Mouse (Mus musculus): ENCODE measurements around the gene Erp27.
"Not testable (repeated sequence)": the region's sequence is repeated elsewhere in the genome, so short reads cannot be mapped to it uniquely, and the experiment has no call there.

Gene Erp27

GRCm38 (mm10) chr6:136903885-136904470 is 18.0 kb downstream of the Erp27 start:
- DNase-seq, result no peak

GRCm38 (mm10) chr6:136902527-136902926 is 19.5 kb downstream of the Erp27 start:
- DNase-seq, result no peak

GRCm38 (mm10) chr6:136901010-136901409 is 21.0 kb downstream of the Erp27 start:
- no peak for DNase-seq

- no peak for DNase-seq
These were observed 21.5 kb downstream of the Erp27 start for GRCm38 (mm10) chr6:136900369-136901009.

- DNase-seq, result no peak
These were observed 23.0 kb downstream of the Erp27 start for GRCm38 (mm10) chr6:136898954-136899353.

- DNase-seq, result no peak
These were observed 23.8 kb downstream of the Erp27 start for GRCm38 (mm10) chr6:136898222-136898621.

- no peak for DNase-seq
These were observed 24.2 kb downstream of the Erp27 start for GRCm38 (mm10) chr6:136897789-136898188.

- DNase-seq, result no peak
These were observed 27.2 kb downstream of the Erp27 start for GRCm38 (mm10) chr6:136894532-136895339.

GRCm38 (mm10) chr6:136892002-136892401 is 30.0 kb downstream of the Erp27 start:
- no peak for DNase-seq

GRCm38 (mm10) chr6:136889554-136889953 is 32.4 kb downstream of the Erp27 start:
- no peak for DNase-seq

GRCm38 (mm10) chr6:136889067-136889466 is 32.9 kb downstream of the Erp27 start:
- DNase-seq, result no peak

GRCm38 (mm10) chr6:136887854-136888253 is 34.1 kb downstream of the Erp27 start:
- no peak for DNase-seq

- DNase-seq, result not testable (repeated sequence)
These were observed 37.2 kb downstream of the Erp27 start for GRCm38 (mm10) chr6:136884766-136885165.

GRCm38 (mm10) chr6:136883961-136884360 is 38.0 kb downstream of the Erp27 start:
- no peak for DNase-seq

- DNase-seq, result no peak
These were observed 38.5 kb downstream of the Erp27 start for GRCm38 (mm10) chr6:136883431-136883915.

- DNase-seq, result no peak
These were observed 40.3 kb downstream of the Erp27 start for GRCm38 (mm10) chr6:136881678-136882077.

GRCm38 (mm10) chr6:136875670-136876069 is 46.3 kb downstream of the Erp27 start, which contains the start of gene Mgp:
Gene Mgp (minus strand): TSS chr6:136875823.
- no peak for DNase-seq

- DNase-seq, result no peak
These were observed 47.4 kb downstream of the Erp27 start for GRCm38 (mm10) chr6:136874599-136874998.

GRCm38 (mm10) chr6:136868921-136869320 is 53.1 kb downstream of the Erp27 start:
- no peak for DNase-seq

- DNase-seq, result no peak
These were observed 55.8 kb downstream of the Erp27 start for GRCm38 (mm10) chr6:136866150-136866549.

GRCm38 (mm10) chr6:136865360-136865759 is 56.6 kb downstream of the Erp27 start:
- no peak for DNase-seq

GRCm38 (mm10) chr6:136861020-136861419 is 61.0 kb downstream of the Erp27 start:
- DNase-seq, result no peak

GRCm38 (mm10) chr6:136858420-136858819 is 63.6 kb downstream of the Erp27 start:
- no peak for DNase-seq

- DNase-seq, result no peak
These were observed 64.1 kb downstream of the Erp27 start for GRCm38 (mm10) chr6:136857873-136858260.

Data from layer of hippocampus, adult 9-11 months (tissue).